Mouse (Mus musculus) embryonic facial prominence, embryonic 14.5 days (tissue): Measurements from ENCODE around the gene Map4. TPM values are rescaled to one million over a fixed set of nuclear protein-coding genes. Genes with fewer than 3 reads are reported as not detected.
"Not testable (repeated sequence)": the region's sequence is repeated elsewhere in the genome, so short reads cannot be mapped to it uniquely, and the experiment has no call there.

ENCODE experiments used
- ATAC-seq: fragments of 200-750 bp; cut with Nextera tagmentation; 2 replicates; pipeline ENCODE4 v1.8.0; 2017; ENCODE audit warnings: low read depth, moderate number of reproducible peaks, moderate TSS enrichment
- DNase-seq: peaks from one replicate; pipeline ENCODE4 v3.0.0-alpha.2; 2015; ENCODE audit warnings: low spot score
- H3K27ac ChIP-seq: fragments of 300-500 bp; sonication (generic); replicated peaks from 2 replicates; pipeline ENCODE4 v1.5.1; 2014; ENCODE audit warnings: low read depth, mild to moderate bottlenecking, low read length, moderate library complexity
- H3K27me3 ChIP-seq: fragments of 300-500 bp; sonication (generic); replicated peaks from 2 replicates; pipeline ENCODE4 v1.6.1; 2014; ENCODE audit warnings: low read length; ENCODE audit not compliant: control insufficient read depth, insufficient read depth
- H3K36me3 ChIP-seq: fragments of 300-500 bp; sonication (generic); 2 replicates; pipeline ENCODE4 v1.6.1; 2014; ENCODE audit warnings: low read length, mixed read lengths; ENCODE audit not compliant: control insufficient read depth, insufficient read depth
- H3K4me1 ChIP-seq: fragments of 300-500 bp; sonication (generic); 2 replicates; pipeline ENCODE4 v1.6.1; 2014; ENCODE audit warnings: antibody characterized with exemption, low read length; ENCODE audit not compliant: control insufficient read depth, insufficient read depth
- H3K4me2 ChIP-seq: fragments of 300-500 bp; sonication (generic); 2 replicates; pipeline ENCODE4 v1.6.1; 2014; ENCODE audit warnings: low read depth, mild to moderate bottlenecking, low read length, moderate library complexity, mixed read lengths
- H3K4me3 ChIP-seq: fragments of 300-500 bp; sonication (generic); 2 replicates; pipeline ENCODE4 v1.5.1; 2014; ENCODE audit warnings: low read depth, mild to moderate bottlenecking, low read length
- H3K9ac ChIP-seq: fragments of 300-500 bp; sonication (generic); 2 replicates; pipeline ENCODE4 v1.6.1; 2014; ENCODE audit warnings: low read depth, mild to moderate bottlenecking, low read length, moderate library complexity, mixed read lengths
- H3K9me3 ChIP-seq: fragments of 300-500 bp; sonication (generic); 2 replicates; pipeline ENCODE4 v1.6.1; 2016; ENCODE audit warnings: low read length; ENCODE audit not compliant: control insufficient read depth
- WGBS: fragments of 180-500 bp; shearing (Covaris S2); extraction: QIAGEN DNeasy Blood & Tissue Kit; methylation state at CpG from one replicate; pipeline ENCODE4 v1.1.7; 2014; 5-methylcytosine and 5-hydroxymethylcytosine counted together
- polyA plus RNA-seq: library from polyadenylated mRNA; unstranded; fragments of >200 nt; fragmentation: Nextera tagmentation; extraction: Ambion mirVana; gene quantifications from 2 replicates; pipeline ENCODE4 v1.2.1, GENCODE M21; 2014

The Map4 gene
- polyA plus RNA-seq, 1 experiment from 2014 or later, result 112 TPM

- H3K4me1 ChIP-seq, result no peaks in the 10 kb centered on the region
- H3K27ac ChIP-seq, result no peak overlapping the region
- WGBS, result 36% methylated on average over 5 of the region's 5 CpGs
- no peaks in the 10 kb centered on the region for H3K9me3 ChIP-seq
- DNase-seq (no peak), ATAC-seq (no peak)
- H3K36me3 ChIP-seq, result no peaks in the 10 kb centered on the region
- no peak overlapping the region for H3K9ac ChIP-seq
- H3K27me3 ChIP-seq, result no peaks in the 10 kb centered on the region
- H3K4me2 ChIP-seq, result no peak overlapping the region
- H3K4me3 ChIP-seq, result no peak overlapping the region
Measured at GRCm38 (mm10) chr9:109959456-109960150, 28.3 kb downstream of the Map4 start.

DNA sequence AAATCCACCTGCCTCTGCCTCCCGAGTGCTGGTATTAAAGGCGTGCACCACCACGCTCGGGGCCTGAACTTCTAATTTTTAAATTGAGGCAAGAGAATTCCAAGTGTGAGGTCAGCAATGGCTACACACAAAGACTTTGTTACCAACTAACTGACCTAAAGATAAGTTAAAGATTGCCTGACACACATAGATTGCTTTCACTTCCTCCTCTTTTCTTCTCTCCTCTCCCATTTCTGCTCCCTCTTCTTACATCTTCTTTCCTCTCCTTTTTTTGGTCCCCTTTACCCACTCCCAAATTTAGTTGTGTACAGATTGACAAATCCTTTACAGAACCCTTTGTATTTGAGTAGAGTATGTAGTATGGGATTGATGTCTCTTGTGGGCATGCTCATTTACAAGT is 29.3 kb downstream of the Map4 start:
- H3K4me2 ChIP-seq, result no peak overlapping the region
- 90% methylated on average over 4 of the region's 4 CpGs for WGBS
- no peak for ATAC-seq
- no peaks in the 10 kb centered on the region for H3K27me3 ChIP-seq
- no peaks in the 10 kb centered on the region for H3K36me3 ChIP-seq
- no peak overlapping the region for H3K9ac ChIP-seq
- DNase-seq, result no peak
- no peak overlapping the region for H3K4me3 ChIP-seq
- no peaks in the 10 kb centered on the region for H3K4me1 ChIP-seq
- H3K9me3 ChIP-seq, result no peaks in the 10 kb centered on the region
- no peak overlapping the region for H3K27ac ChIP-seq

GRCm38 (mm10) chr9:109964761-109965160 is 33.5 kb downstream of the Map4 start:
- Histone ChIP-seq H3K4me1 (0 out of 2 replicates have a peak, but pooled peaks cover 5% of the 10 kb centered on the region), H3K9me3 (no peaks in the 10 kb centered on the region), H3K27me3 (no peaks in the 10 kb centered on the region), H3K9ac (no peak overlapping the region), H3K27ac (no peak overlapping the region), H3K36me3 (no peaks in the 10 kb centered on the region), H3K4me2 (no peak overlapping the region), H3K4me3 (no peak overlapping the region)
- ATAC-seq (no peak), DNase-seq (no peak)

- no peaks in the 10 kb centered on the region for H3K9me3 ChIP-seq
Measured at GRCm38 (mm10) chr9:109968351-109969116, 37.3 kb downstream of the Map4 start.

GRCm38 (mm10) chr9:109969181-109969580 is 37.9 kb downstream of the Map4 start:
- ATAC-seq (0 out of 2 replicates have a peak, but pooled peaks have one; percentile 37), DNase-seq (peak; percentile 42)
- Histone ChIP-seq H3K9me3 (no peaks in the 10 kb centered on the region), H3K36me3 (0 out of 2 replicates have a peak, but pooled peaks cover 2% of the 10 kb centered on the region), H3K9ac (no peak overlapping the region), H3K27me3 (no peaks in the 10 kb centered on the region), H3K4me2 (peak overlapping the region; percentile 18; the same call in 1 of the 2 replicates), H3K27ac (peak overlapping the region; percentile 55), H3K4me1 (0 out of 2 replicates have a peak, but pooled peaks cover 5% of the 10 kb centered on the region), H3K4me3 (no peak overlapping the region)
- WGBS, result 58% methylated on average over 3 of the region's 3 CpGs

More at GRCm38 (mm10) chr9:109968351-109969116, 37.3 kb downstream of the Map4 start:
- Histone ChIP-seq H3K4me2 (peak overlapping the region; percentile 18; the same call in 1 of the 2 replicates), H3K4me3 (no peak overlapping the region), H3K27ac (peak overlapping the region; percentile 55), H3K36me3 (0 out of 2 replicates have a peak, but pooled peaks cover 2% of the 10 kb centered on the region), H3K27me3 (no peaks in the 10 kb centered on the region), H3K9ac (no peak overlapping the region), H3K4me1 (0 out of 2 replicates have a peak, but pooled peaks cover 5% of the 10 kb centered on the region)
- DNase-seq (peak; percentile 41), ATAC-seq (no peak)
- WGBS, result 46% methylated on average over 4 of the region's 4 CpGs

- Histone ChIP-seq H3K36me3 (0 out of 2 replicates have a peak, but pooled peaks cover 2% of the 10 kb centered on the region), H3K9ac (no peak overlapping the region), H3K4me2 (no peak overlapping the region), H3K9me3 (no peaks in the 10 kb centered on the region), H3K27ac (no peak overlapping the region), H3K27me3 (no peaks in the 10 kb centered on the region), H3K4me1 (0 out of 2 replicates have a peak, but pooled peaks cover 5% of the 10 kb centered on the region), H3K4me3 (no peak overlapping the region)
- DNase-seq (no peak), ATAC-seq (no peak)
- WGBS, result 77% methylated on average over 4 of the region's 4 CpGs
Measured at GRCm38 (mm10) chr9:109969792-109970336, 38.6 kb downstream of the Map4 start.

DNA sequence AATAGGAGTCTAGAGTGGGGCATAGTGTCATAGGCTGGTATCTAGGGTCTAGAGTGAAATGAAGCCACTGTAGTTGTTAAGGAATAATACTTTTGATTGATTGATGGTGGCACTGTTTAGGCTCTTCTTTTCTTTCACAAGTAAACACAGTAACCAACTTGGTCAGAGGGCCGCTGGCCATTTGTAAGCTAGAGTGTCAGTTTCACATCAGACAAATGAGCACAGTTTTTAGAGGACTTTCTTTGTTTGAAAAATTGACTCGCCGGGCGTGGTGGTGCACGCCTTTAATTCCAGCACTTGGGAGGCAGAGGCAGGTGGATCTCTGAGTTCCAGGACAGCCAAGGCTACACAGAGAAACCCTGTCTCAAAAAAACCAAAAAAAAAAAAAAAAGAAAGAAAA is 40.5 kb downstream of the Map4 start:
- not testable (repeated sequence) for H3K27me3 ChIP-seq, DNase-seq, H3K9me3 ChIP-seq, ATAC-seq, H3K36me3 ChIP-seq, H3K4me2 ChIP-seq, H3K27ac ChIP-seq, H3K4me3 ChIP-seq, H3K4me1 ChIP-seq, H3K9ac ChIP-seq
- 96% methylated on average over 5 of the region's 5 CpGs for WGBS

GRCm38 (mm10) chr9:109980223-109980622 is 49.0 kb downstream of the Map4 start:
- peaks cover 36% of the 10 kb centered on the region; the same call in 1 of the 2 replicates for H3K36me3 ChIP-seq
- not testable (repeated sequence) for H3K4me3 ChIP-seq, ATAC-seq, H3K27me3 ChIP-seq, DNase-seq, H3K9ac ChIP-seq, H3K9me3 ChIP-seq, H3K27ac ChIP-seq, H3K4me1 ChIP-seq, H3K4me2 ChIP-seq
- 91% methylated on average over 4 of the region's 4 CpGs for WGBS
